Mouse (Mus musculus) left cerebral cortex, postnatal 10 days (tissue): ENCODE results near the gene Trmt112. TPM values are rescaled to one million over a fixed set of nuclear protein-coding genes. Genes with fewer than 3 reads are reported as not detected.

Experiments used
- microRNA-seq: library from miRNA; unstranded; fragments of <30 nt; microRNA quantifications from one replicate; pipeline ENCODE4 v1.2.0, GENCODE M21; 2022
- total RNA-seq, 2 experiments: library from RNA; stranded (reverse); gene quantifications; 2 replicates each; pipeline ENCODE4 v1.2.3; 2021

Trmt112 gene
- total RNA-seq, 2 experiments from 2014 or later, result 42.5 to 49.6 TPM

Small RNA genes within 50 kb of the gene (microRNA-seq; reads per million reads assigned to microRNA genes)
- 11.8 reads per million, percentile 33 among the genes with 10 or more reads in this experiment for gene Mir6990

Other genes starting within 250 kb of the Trmt112 start
- gene Rps6ka4, start 69.1 kb upstream of the Trmt112 start, total RNA-seq, result 10 to 100 TPM; 25.7 to 31.1 TPM
- 1 to 10 TPM; 1.3 TPM for gene Ccdc88b, start 51.5 kb upstream of the Trmt112 start, total RNA-seq
- gene Prdx5, start 408 bp downstream of the Trmt112 start, total RNA-seq, result 100 to 1,000 TPM; 280 to 318 TPM
- 10 to 100 TPM; 41.4 to 43.5 TPM for gene Esrra, start 12.1 kb downstream of the Trmt112 start, total RNA-seq
- 10 to 100 TPM; 14.0 to 20.6 TPM for gene Catsperz, start 15.7 kb downstream of the Trmt112 start, total RNA-seq
- gene Kcnk4, start 24.8 kb downstream of the Trmt112 start, total RNA-seq, result 10 to 100 TPM; 36.6 to 38.1 TPM
- gene Bad, start 32.2 kb downstream of the Trmt112 start, total RNA-seq, result 10 to 100 TPM; 40.4 to 42.8 TPM
- 10 to 100 TPM; 78.7 to 79.5 TPM for gene Gpr137, start 32.8 kb downstream of the Trmt112 start, total RNA-seq
- 10 to 100 TPM; 97.2 to 98.4 TPM for gene Ppp1r14b, start 65.3 kb downstream of the Trmt112 start, total RNA-seq
- gene Plcb3, start 66.8 kb downstream of the Trmt112 start, total RNA-seq, result 10 to 100 TPM; 11.2 to 11.6 TPM
- 10 to 100 TPM; 65.3 to 65.5 TPM for gene Fkbp2, start 70.8 kb downstream of the Trmt112 start, total RNA-seq
- gene Vegfb, start 78.0 kb downstream of the Trmt112 start, total RNA-seq, result 10 to 100 TPM; 72.6 to 72.8 TPM
- gene Dnajc4, start 82.9 kb downstream of the Trmt112 start, total RNA-seq, result 10 to 100 TPM; 15.8 to 19.4 TPM
- 1 to 10 TPM; 9.2 to 9.5 TPM for gene Nudt22, start 86.4 kb downstream of the Trmt112 start, total RNA-seq
- gene Trpt1, start 86.4 kb downstream of the Trmt112 start, total RNA-seq, result 10 to 100 TPM; 20.2 to 20.8 TPM
- gene Fermt3, start 109.8 kb downstream of the Trmt112 start, total RNA-seq, result 1 to 10 TPM; 3.7 to 5.5 TPM
- 100 to 1,000 TPM; 136 TPM for gene Stip1, start 130.3 kb downstream of the Trmt112 start, total RNA-seq
- 1 to 10 TPM; 8.0 to 8.9 TPM for gene Macrod1, start 147.1 kb downstream of the Trmt112 start, total RNA-seq
- 10 to 100 TPM; 23.0 to 26.0 TPM for gene Flrt1, start 196.0 kb downstream of the Trmt112 start, total RNA-seq